Mouse (Mus musculus) bone marrow, adult 2 months (tissue): Measurements from ENCODE around the gene Pts.

Source experiments
- CTCF ChIP-seq: fragments of 200-500 bp; IDR thresholded peaks from 2 replicates; pipeline ENCODE4 v1.5.1; 2011; ENCODE audit warnings: low read length, control low read depth; ENCODE audit not compliant: control insufficient read depth, insufficient read depth
- POLR2A ChIP-seq: fragments of 200-500 bp; IDR thresholded peaks from 2 replicates; pipeline ENCODE4 v1.6.1; 2011; ENCODE audit warnings: low read depth, mild to moderate bottlenecking, control low read depth, low read length, borderline replicate concordance; ENCODE audit not compliant: control insufficient read depth

DNA sequence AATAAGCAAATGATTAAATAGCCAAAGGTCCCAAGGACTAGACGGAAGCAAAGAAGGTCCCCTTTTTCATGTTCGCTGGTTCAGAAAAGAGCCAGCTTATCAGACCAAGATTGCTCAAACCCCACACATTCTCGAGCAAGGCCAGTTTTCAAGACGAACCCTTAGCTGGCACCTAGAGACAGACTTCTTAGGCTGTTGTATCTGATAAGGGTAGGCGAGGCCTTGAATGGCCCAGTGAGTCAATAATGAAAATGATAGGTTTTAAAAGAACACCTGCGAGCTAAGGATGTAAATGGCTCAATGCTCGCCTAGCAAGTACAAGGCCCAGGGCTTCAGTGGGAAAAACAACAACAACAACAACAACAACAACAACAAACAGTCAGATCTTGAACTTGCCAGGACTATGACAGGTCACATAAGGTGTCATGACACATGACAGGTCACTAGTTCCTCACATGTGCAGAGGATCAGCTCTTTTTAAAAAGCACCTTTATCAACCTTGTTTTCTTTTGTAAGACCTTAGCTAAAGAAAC lies 8.1 kb upstream of the Pts start:
- TF ChIP-seq CTCF (no peak), POLR2A (no peak)
